Mouse (Mus musculus): ENCODE data around the gene Plekha3. TPM values are rescaled to one million over a fixed set of nuclear protein-coding genes. Genes with fewer than 3 reads are reported as not detected.

Plekha3 gene
- polyA plus RNA-seq (2014; fragmentation: Nextera tagmentation; extraction: Ambion mirVana), result 12.2 and 14.3 TPM in 2 replicates

- peak within 1 kb of the TSS; percentile 54 for H3K4me2 ChIP-seq (replicated peaks; ENCODE audit: low read depth, low read length)
- peak within 1 kb of the TSS; percentile 82 for H3K27ac ChIP-seq (ENCODE audit: low read depth, low read length)
- DNase-seq (ENCODE audit: low spot score) (peak; percentile 81), ATAC-seq (ENCODE audit: low FRiP score) (peak; percentile 70)
- 7% methylated on average over 30 of the region's 52 CpGs for WGBS
- H3K36me3 ChIP-seq (ENCODE audit: control insufficient read depth, insufficient read depth, low read length), result no peaks in the 10 kb centered on the region
- no peaks in the 10 kb centered on the region for H3K9me3 ChIP-seq (ENCODE audit: control insufficient read depth, low read length)
- no peaks in the 10 kb centered on the region for H3K27me3 ChIP-seq (ENCODE audit: control insufficient read depth, insufficient read depth, low read length)
- peaks cover 7% of the 10 kb centered on the region for H3K4me1 ChIP-seq (replicated peaks; ENCODE audit: control insufficient read depth, insufficient read depth, low read length)
- H3K9ac ChIP-seq (ENCODE audit: low read depth, low read length), result peak within 1 kb of the TSS; percentile 84
- peak within 1 kb of the TSS; percentile 77 for H3K4me3 ChIP-seq (ENCODE audit: low read depth, low read length)
Observed at GRCm38 (mm10) chr2:76674725-76675427, at the start of gene Plekha3. Gene Plekha3 (plus strand): TSS chr2:76675281.

- H3K4me3 ChIP-seq (ENCODE audit: low read depth, low read length), result no peak overlapping the region
- H3K9me3 ChIP-seq (ENCODE audit: control insufficient read depth, low read length), result no peaks in the 10 kb centered on the region
- H3K9ac ChIP-seq (ENCODE audit: low read depth, low read length), result no peak overlapping the region
- H3K27ac ChIP-seq (ENCODE audit: low read depth, low read length), result no peak overlapping the region
- 94% methylated on average over 12 of the region's 12 CpGs for WGBS
- peaks cover 7% of the 10 kb centered on the region; the same call in 1 of the 2 replicates for H3K36me3 ChIP-seq (ENCODE audit: control insufficient read depth, insufficient read depth, low read length)
- no peak overlapping the region for H3K4me2 ChIP-seq (replicated peaks; ENCODE audit: low read depth, low read length)
- ATAC-seq (ENCODE audit: low FRiP score), result no peak
- no peaks in the 10 kb centered on the region for H3K27me3 ChIP-seq (ENCODE audit: control insufficient read depth, insufficient read depth, low read length)
- DNase-seq (ENCODE audit: low spot score), result no peak
- H3K4me1 ChIP-seq (replicated peaks; ENCODE audit: control insufficient read depth, insufficient read depth, low read length), result no peaks in the 10 kb centered on the region
Observed at GRCm38 (mm10) chr2:76630293-76630692, 44.8 kb upstream of the Plekha3 start.

GRCm38 (mm10) chr2:76631600-76631999 lies 43.5 kb upstream of the Plekha3 start:
- no peak for ATAC-seq (ENCODE audit: low FRiP score)
- H3K36me3 ChIP-seq (ENCODE audit: control insufficient read depth, insufficient read depth, low read length), result peaks cover 12% of the 10 kb centered on the region
- WGBS, result 94% methylated on average over 4 of the region's 4 CpGs

GRCm38 (mm10) chr2:76639637-76640036 lies 35.4 kb upstream of the Plekha3 start:
- Histone ChIP-seq H3K4me2 (replicated peaks; ENCODE audit: low read depth, low read length) (no peak overlapping the region), H3K4me1 (replicated peaks; ENCODE audit: control insufficient read depth, insufficient read depth, low read length) (no peaks in the 10 kb centered on the region), H3K27ac (ENCODE audit: low read depth, low read length) (no peak overlapping the region), H3K9me3 (ENCODE audit: control insufficient read depth, low read length) (no peaks in the 10 kb centered on the region), H3K9ac (ENCODE audit: low read depth, low read length) (no peak overlapping the region), H3K36me3 (ENCODE audit: control insufficient read depth, insufficient read depth, low read length) (peaks cover 10% of the 10 kb centered on the region), H3K4me3 (ENCODE audit: low read depth, low read length) (no peak overlapping the region), H3K27me3 (ENCODE audit: control insufficient read depth, insufficient read depth, low read length) (no peaks in the 10 kb centered on the region)
- no peak for DNase-seq (ENCODE audit: low spot score)
- ATAC-seq (ENCODE audit: low FRiP score), result no peak
- WGBS, result 95% methylated on average over 2 of the region's 2 CpGs

More at GRCm38 (mm10) chr2:76631600-76631999, 43.5 kb upstream of the Plekha3 start:
- Histone ChIP-seq H3K27ac (ENCODE audit: low read depth, low read length) (no peak overlapping the region), H3K27me3 (ENCODE audit: control insufficient read depth, insufficient read depth, low read length) (no peaks in the 10 kb centered on the region), H3K4me3 (ENCODE audit: low read depth, low read length) (no peak overlapping the region), H3K4me1 (replicated peaks; ENCODE audit: control insufficient read depth, insufficient read depth, low read length) (no peaks in the 10 kb centered on the region), H3K4me2 (replicated peaks; ENCODE audit: low read depth, low read length) (no peak overlapping the region), H3K9ac (ENCODE audit: low read depth, low read length) (no peak overlapping the region), H3K9me3 (ENCODE audit: control insufficient read depth, low read length) (no peaks in the 10 kb centered on the region)
- no peak for DNase-seq (ENCODE audit: low spot score)

- Histone ChIP-seq H3K9ac (ENCODE audit: low read depth, low read length) (no peak overlapping the region), H3K9me3 (ENCODE audit: control insufficient read depth, low read length) (no peaks in the 10 kb centered on the region), H3K4me1 (replicated peaks; ENCODE audit: control insufficient read depth, insufficient read depth, low read length) (no peaks in the 10 kb centered on the region), H3K4me3 (ENCODE audit: low read depth, low read length) (no peak overlapping the region), H3K27ac (ENCODE audit: low read depth, low read length) (no peak overlapping the region), H3K36me3 (ENCODE audit: control insufficient read depth, insufficient read depth, low read length) (no peaks in the 10 kb centered on the region; the same call in 1 of the 2 replicates), H3K27me3 (ENCODE audit: control insufficient read depth, insufficient read depth, low read length) (no peaks in the 10 kb centered on the region), H3K4me2 (replicated peaks; ENCODE audit: low read depth, low read length) (no peak overlapping the region)
- no peak for ATAC-seq (ENCODE audit: low FRiP score)
- no peak for DNase-seq (ENCODE audit: low spot score)
Observed at GRCm38 (mm10) chr2:76643801-76644200, 31.3 kb upstream of the Plekha3 start.

- Histone ChIP-seq H3K4me1 (replicated peaks; ENCODE audit: control insufficient read depth, insufficient read depth, low read length) (no peaks in the 10 kb centered on the region), H3K36me3 (ENCODE audit: control insufficient read depth, insufficient read depth, low read length) (no peaks in the 10 kb centered on the region), H3K4me3 (ENCODE audit: low read depth, low read length) (peak overlapping the region; percentile 75), H3K27ac (ENCODE audit: low read depth, low read length) (peak overlapping the region; percentile 93), H3K9ac (ENCODE audit: low read depth, low read length) (peak overlapping the region; percentile 80), H3K9me3 (ENCODE audit: control insufficient read depth, low read length) (no peaks in the 10 kb centered on the region), H3K4me2 (replicated peaks; ENCODE audit: low read depth, low read length) (peak overlapping the region; percentile 75), H3K27me3 (ENCODE audit: control insufficient read depth, insufficient read depth, low read length) (no peaks in the 10 kb centered on the region)
- 1% methylated on average over 29 of the region's 32 CpGs for WGBS
- DNase-seq (ENCODE audit: low spot score) (peak; percentile 76), ATAC-seq (ENCODE audit: low FRiP score) (peak; percentile 77)
Observed at GRCm38 (mm10) chr2:76647441-76647869, 27.6 kb upstream of the Plekha3 start.

- ATAC-seq (ENCODE audit: low FRiP score), result peak; percentile 98
- WGBS, result 0% methylated on average over 28 of the region's 42 CpGs
- no peaks in the 10 kb centered on the region for H3K27me3 ChIP-seq (ENCODE audit: control insufficient read depth, insufficient read depth, low read length)
Observed at GRCm38 (mm10) chr2:76647883-76648570, 27.1 kb upstream of the Plekha3 start, which contains the start of the genes Prkra and Pjvk. Gene Prkra (minus strand): TSS chr2:76648015. Gene Pjvk (plus strand): TSS chr2:76648476.

GRCm38 (mm10) chr2:76648666-76649141 lies 26.4 kb upstream of the Plekha3 start:
- Histone ChIP-seq H3K27me3 (ENCODE audit: control insufficient read depth, insufficient read depth, low read length) (no peaks in the 10 kb centered on the region), H3K27ac (ENCODE audit: low read depth, low read length) (peak overlapping the region; percentile 93; the same call in 1 of the 2 replicates), H3K9me3 (ENCODE audit: control insufficient read depth, low read length) (no peaks in the 10 kb centered on the region), H3K4me2 (replicated peaks; ENCODE audit: low read depth, low read length) (peak overlapping the region; percentile 75), H3K4me1 (replicated peaks; ENCODE audit: control insufficient read depth, insufficient read depth, low read length) (no peaks in the 10 kb centered on the region), H3K36me3 (ENCODE audit: control insufficient read depth, insufficient read depth, low read length) (no peaks in the 10 kb centered on the region), H3K9ac (ENCODE audit: low read depth, low read length) (peak overlapping the region; percentile 59), H3K4me3 (ENCODE audit: low read depth, low read length) (peak overlapping the region; percentile 75)
- ATAC-seq (ENCODE audit: low FRiP score) (peak; percentile 63), DNase-seq (ENCODE audit: low spot score) (no peak)
- 34% methylated on average over 13 of the region's 13 CpGs for WGBS

More at GRCm38 (mm10) chr2:76647883-76648570, 27.1 kb upstream of the Plekha3 start, which contains the start of the genes Prkra and Pjvk:
- H3K9ac ChIP-seq (ENCODE audit: low read depth, low read length), result peak within 1 kb of the TSS; percentile 80
- H3K4me2 ChIP-seq (replicated peaks; ENCODE audit: low read depth, low read length), result peak within 1 kb of the TSS; percentile 75
- H3K4me1 ChIP-seq (replicated peaks; ENCODE audit: control insufficient read depth, insufficient read depth, low read length), result no peaks in the 10 kb centered on the region
- DNase-seq (ENCODE audit: low spot score), result peak; percentile 99
- no peaks in the 10 kb centered on the region for H3K36me3 ChIP-seq (ENCODE audit: control insufficient read depth, insufficient read depth, low read length)
- peak within 1 kb of the TSS; percentile 93 for H3K27ac ChIP-seq (ENCODE audit: low read depth, low read length)
- no peaks in the 10 kb centered on the region for H3K9me3 ChIP-seq (ENCODE audit: control insufficient read depth, low read length)
- peak within 1 kb of the TSS; percentile 75 for H3K4me3 ChIP-seq (ENCODE audit: low read depth, low read length)
